Mouse (Mus musculus) lung, embryonic 15.5 days (tissue): ENCODE measurements around the gene Serinc2. TPM values are rescaled to one million over a fixed set of nuclear protein-coding genes. Genes with fewer than 3 reads are reported as not detected.
"Not testable (repeated sequence)": the region's sequence is repeated elsewhere in the genome, so short reads cannot be mapped to it uniquely, and the experiment has no call there.

ENCODE experiments used
- ATAC-seq: fragments of 200-750 bp; cut with Nextera tagmentation; 2 replicates; pipeline ENCODE4 v1.8.0; 2017; ENCODE audit warnings: moderate number of reproducible peaks, borderline replicate concordance; ENCODE audit not compliant: low FRiP score, low TSS enrichment; ENCODE audit errors: extremely low read depth
- H3K27ac ChIP-seq: fragments of 300-500 bp; sonication (generic); 2 replicates; pipeline ENCODE4 v1.5.1; 2015; ENCODE audit warnings: moderate library complexity, mild to moderate bottlenecking, inconsistent platforms
- H3K27me3 ChIP-seq: fragments of 300-500 bp; sonication (generic); 2 replicates; pipeline ENCODE4 v1.6.1; 2015; ENCODE audit warnings: inconsistent platforms
- H3K36me3 ChIP-seq: fragments of 300-500 bp; sonication (generic); 2 replicates; pipeline ENCODE4 v1.6.1; 2015; ENCODE audit warnings: inconsistent platforms
- H3K4me1 ChIP-seq: fragments of 300-500 bp; sonication (generic); 2 replicates; pipeline ENCODE4 v1.6.1; 2015; ENCODE audit warnings: inconsistent platforms
- H3K4me2 ChIP-seq: fragments of 300-500 bp; sonication (generic); 2 replicates; pipeline ENCODE4 v1.6.1; 2015; ENCODE audit warnings: inconsistent platforms, mild to moderate bottlenecking, moderate library complexity
- H3K4me3 ChIP-seq: fragments of 300-500 bp; sonication (generic); 2 replicates; pipeline ENCODE4 v1.5.1; 2015; ENCODE audit warnings: mild to moderate bottlenecking, inconsistent platforms
- H3K9ac ChIP-seq: fragments of 300-500 bp; sonication (generic); 2 replicates; pipeline ENCODE4 v1.6.1; 2015; ENCODE audit warnings: inconsistent platforms
- H3K9me3 ChIP-seq: fragments of 300-500 bp; sonication (generic); 2 replicates; pipeline ENCODE4 v1.6.1; 2016; ENCODE audit warnings: inconsistent platforms
- WGBS: fragments of 180-500 bp; shearing (Covaris S2); methylation state at CpG from one replicate; pipeline ENCODE4 v1.1.7; 2015; 5-methylcytosine and 5-hydroxymethylcytosine counted together
- polyA plus RNA-seq: library from polyadenylated mRNA; unstranded; fragments of >200 nt; fragmentation: Nextera tagmentation; extraction: Ambion mirVana; gene quantifications from 2 replicates; pipeline ENCODE4 v1.2.1, GENCODE M21; 2015

The Serinc2 gene
- polyA plus RNA-seq, 1 experiment from 2014 or later, result 19.0 TPM

GRCm38 (mm10) chr4:130251763-130252162 is 27.2 kb downstream of the Serinc2 start:
- Histone ChIP-seq H3K4me3 (no peak overlapping the region), H3K27ac (no peak overlapping the region), H3K4me1 (no peaks in the 10 kb centered on the region), H3K36me3 (no peaks in the 10 kb centered on the region), H3K27me3 (no peaks in the 10 kb centered on the region), H3K9ac (no peak overlapping the region), H3K9me3 (no peaks in the 10 kb centered on the region), H3K4me2 (no peak overlapping the region)
- no peak for ATAC-seq
- 39% methylated on average over 3 of the region's 3 CpGs for WGBS

GRCm38 (mm10) chr4:130251172-130251705 is 27.8 kb downstream of the Serinc2 start:
- H3K9me3 ChIP-seq, result no peaks in the 10 kb centered on the region
- no peak overlapping the region for H3K4me2 ChIP-seq
- no peaks in the 10 kb centered on the region for H3K36me3 ChIP-seq
- no peak for ATAC-seq
- H3K4me3 ChIP-seq, result no peak overlapping the region
- H3K4me1 ChIP-seq, result no peaks in the 10 kb centered on the region
- H3K9ac ChIP-seq, result no peak overlapping the region
- WGBS, result 38% methylated on average over 7 of the region's 7 CpGs
- no peaks in the 10 kb centered on the region for H3K27me3 ChIP-seq
- H3K27ac ChIP-seq, result no peak overlapping the region

GRCm38 (mm10) chr4:130248636-130249035 is 30.4 kb downstream of the Serinc2 start:
- 47% methylated on average over 3 of the region's 3 CpGs for WGBS
- Histone ChIP-seq H3K9ac (no peak overlapping the region), H3K27ac (no peak overlapping the region), H3K4me3 (no peak overlapping the region), H3K4me1 (no peaks in the 10 kb centered on the region), H3K9me3 (no peaks in the 10 kb centered on the region), H3K27me3 (no peaks in the 10 kb centered on the region), H3K36me3 (no peaks in the 10 kb centered on the region), H3K4me2 (no peak overlapping the region)
- ATAC-seq, result no peak

- H3K4me1 ChIP-seq, result no peaks in the 10 kb centered on the region
- no peaks in the 10 kb centered on the region for H3K9me3 ChIP-seq
- H3K4me3 ChIP-seq, result no peak overlapping the region
- no peak overlapping the region for H3K4me2 ChIP-seq
- no peak overlapping the region for H3K9ac ChIP-seq
- no peak overlapping the region for H3K27ac ChIP-seq
- no peak for ATAC-seq
- H3K27me3 ChIP-seq, result no peaks in the 10 kb centered on the region
- H3K36me3 ChIP-seq, result no peaks in the 10 kb centered on the region
- 1% methylated on average over 6 of the region's 6 CpGs for WGBS
Measured at GRCm38 (mm10) chr4:130246132-130246531, 32.9 kb downstream of the Serinc2 start.

- no peak for ATAC-seq
- Histone ChIP-seq H3K27me3 (no peaks in the 10 kb centered on the region), H3K4me2 (no peak overlapping the region), H3K4me3 (no peak overlapping the region), H3K27ac (no peak overlapping the region), H3K9ac (no peak overlapping the region), H3K4me1 (no peaks in the 10 kb centered on the region), H3K9me3 (no peaks in the 10 kb centered on the region), H3K36me3 (no peaks in the 10 kb centered on the region)
- 53% methylated on average over 8 of the region's 8 CpGs for WGBS
Measured at GRCm38 (mm10) chr4:130244749-130245148, 34.3 kb downstream of the Serinc2 start.

- H3K27me3 ChIP-seq, H3K4me2 ChIP-seq, ATAC-seq, H3K36me3 ChIP-seq, H3K4me1 ChIP-seq, H3K9ac ChIP-seq, H3K27ac ChIP-seq, H3K4me3 ChIP-seq, H3K9me3 ChIP-seq: not testable (repeated sequence)
- 56% methylated on average over 1 of the region's 1 CpGs for WGBS
Measured at GRCm38 (mm10) chr4:130243621-130244020, 35.4 kb downstream of the Serinc2 start.

GRCm38 (mm10) chr4:130242956-130243355 is 36.0 kb downstream of the Serinc2 start:
- Histone ChIP-seq H3K4me1 (no peaks in the 10 kb centered on the region), H3K27ac (no peak overlapping the region), H3K9ac (no peak overlapping the region), H3K36me3 (no peaks in the 10 kb centered on the region), H3K4me2 (no peak overlapping the region), H3K9me3 (no peaks in the 10 kb centered on the region), H3K27me3 (no peaks in the 10 kb centered on the region), H3K4me3 (no peak overlapping the region)
- 79% methylated on average over 5 of the region's 5 CpGs for WGBS
- no peak for ATAC-seq

- no peak overlapping the region for H3K9ac ChIP-seq
- H3K27me3 ChIP-seq, result no peaks in the 10 kb centered on the region
- WGBS, result 32% methylated on average over 5 of the region's 5 CpGs
- no peak overlapping the region for H3K4me3 ChIP-seq
- H3K9me3 ChIP-seq, result no peaks in the 10 kb centered on the region
- H3K4me2 ChIP-seq, result no peak overlapping the region
- no peaks in the 10 kb centered on the region for H3K4me1 ChIP-seq
- ATAC-seq, result no peak
- H3K36me3 ChIP-seq, result no peaks in the 10 kb centered on the region
- no peak overlapping the region for H3K27ac ChIP-seq
Measured at GRCm38 (mm10) chr4:130240695-130241094, 38.3 kb downstream of the Serinc2 start.

GRCm38 (mm10) chr4:130237607-130238006 is 41.4 kb downstream of the Serinc2 start:
- no peaks in the 10 kb centered on the region for H3K27me3 ChIP-seq
- no peak for ATAC-seq
- no peak overlapping the region for H3K4me2 ChIP-seq
- no peaks in the 10 kb centered on the region for H3K9me3 ChIP-seq
- H3K27ac ChIP-seq, result no peak overlapping the region
- H3K9ac ChIP-seq, result no peak overlapping the region
- no peaks in the 10 kb centered on the region for H3K4me1 ChIP-seq
- 78% methylated on average over 4 of the region's 4 CpGs for WGBS
- H3K36me3 ChIP-seq, result no peaks in the 10 kb centered on the region
- H3K4me3 ChIP-seq, result no peak overlapping the region

- Histone ChIP-seq H3K27me3 (no peaks in the 10 kb centered on the region), H3K36me3 (no peaks in the 10 kb centered on the region), H3K27ac (no peak overlapping the region), H3K4me3 (no peak overlapping the region), H3K4me2 (no peak overlapping the region), H3K4me1 (no peaks in the 10 kb centered on the region), H3K9ac (no peak overlapping the region), H3K9me3 (no peaks in the 10 kb centered on the region)
- WGBS, result 38% methylated on average over 8 of the region's 8 CpGs
- ATAC-seq, result no peak
Measured at GRCm38 (mm10) chr4:130236361-130236760, 42.6 kb downstream of the Serinc2 start.

GRCm38 (mm10) chr4:130224071-130224470 is 54.9 kb downstream of the Serinc2 start:
- ATAC-seq, result no peak
- Histone ChIP-seq H3K27ac (no peak overlapping the region), H3K4me1 (no peaks in the 10 kb centered on the region), H3K9me3 (no peaks in the 10 kb centered on the region), H3K4me3 (no peak overlapping the region), H3K9ac (no peak overlapping the region), H3K4me2 (no peak overlapping the region), H3K36me3 (no peaks in the 10 kb centered on the region), H3K27me3 (no peaks in the 10 kb centered on the region)

GRCm38 (mm10) chr4:130222179-130222578 is 56.8 kb downstream of the Serinc2 start, which contains the start of gene Gm853:
Gm853 (minus strand) TSS chr4:130222401.
- Histone ChIP-seq H3K4me2 (no peak within 1 kb of the TSS), H3K4me1 (no peaks in the 10 kb centered on the region), H3K27ac (no peak within 1 kb of the TSS), H3K9me3 (no peaks in the 10 kb centered on the region), H3K4me3 (no peak within 1 kb of the TSS), H3K9ac (no peak within 1 kb of the TSS), H3K36me3 (no peaks in the 10 kb centered on the region), H3K27me3 (no peaks in the 10 kb centered on the region)
- 64% methylated on average over 4 of the region's 4 CpGs for WGBS
- no peak for ATAC-seq

GRCm38 (mm10) chr4:130220176-130220575 is 58.8 kb downstream of the Serinc2 start:
- Histone ChIP-seq H3K9ac (no peak overlapping the region), H3K36me3 (no peaks in the 10 kb centered on the region), H3K4me3 (no peak overlapping the region), H3K4me2 (no peak overlapping the region), H3K27ac (no peak overlapping the region), H3K27me3 (no peaks in the 10 kb centered on the region), H3K9me3 (no peaks in the 10 kb centered on the region), H3K4me1 (no peaks in the 10 kb centered on the region)
- ATAC-seq, result no peak
- WGBS, result 76% methylated on average over 9 of the region's 9 CpGs
